Mouse (Mus musculus) gastrocnemius, adult 8-10 months (tissue): ENCODE measurements around the gene Igfbp1. TPM values are rescaled to one million over a fixed set of nuclear protein-coding genes. Genes with fewer than 3 reads are reported as not detected.

Source experiments
- DNase-seq, 2 experiments: peaks; one replicate each; pipeline ENCODE4 v3.0.0; 2022; ENCODE audit warnings: low spot score in 2 of 2
- total RNA-seq, 4 experiments: library from RNA; stranded (reverse); gene quantifications; 2 replicates each; pipeline ENCODE4 v1.2.4; 2022

Gene Igfbp1
- not detected for total RNA-seq

- DNase-seq: no peak
Observed at GRCm38 (mm10) chr11:7197491-7197941, at the start of gene Igfbp1. Gene Igfbp1, plus strand, starts transcription at chr11:7197782.

DNA sequence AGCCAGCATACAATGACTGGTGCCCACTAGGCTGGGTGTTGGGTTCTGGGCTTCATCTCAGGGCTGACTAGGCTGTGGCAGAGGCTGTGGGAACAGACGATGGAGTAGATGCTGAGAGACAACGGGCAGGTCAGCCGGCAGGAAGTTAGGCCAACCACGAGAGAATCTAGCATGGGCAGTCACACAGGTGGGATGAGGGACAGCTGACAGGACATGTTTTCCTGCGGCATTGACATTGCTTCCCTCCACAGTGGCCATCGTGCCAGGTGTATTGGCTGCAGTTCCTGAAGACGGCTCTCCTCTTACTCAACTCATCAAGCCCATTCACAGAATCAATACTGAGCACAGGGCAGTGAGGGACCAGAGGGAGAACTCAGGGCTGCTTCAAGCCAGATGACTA is 49.6 kb upstream of the Igfbp1 start:
- DNase-seq: no peak

- no peak for DNase-seq
Observed at GRCm38 (mm10) chr11:7149471-7149870, 48.1 kb upstream of the Igfbp1 start.

DNA sequence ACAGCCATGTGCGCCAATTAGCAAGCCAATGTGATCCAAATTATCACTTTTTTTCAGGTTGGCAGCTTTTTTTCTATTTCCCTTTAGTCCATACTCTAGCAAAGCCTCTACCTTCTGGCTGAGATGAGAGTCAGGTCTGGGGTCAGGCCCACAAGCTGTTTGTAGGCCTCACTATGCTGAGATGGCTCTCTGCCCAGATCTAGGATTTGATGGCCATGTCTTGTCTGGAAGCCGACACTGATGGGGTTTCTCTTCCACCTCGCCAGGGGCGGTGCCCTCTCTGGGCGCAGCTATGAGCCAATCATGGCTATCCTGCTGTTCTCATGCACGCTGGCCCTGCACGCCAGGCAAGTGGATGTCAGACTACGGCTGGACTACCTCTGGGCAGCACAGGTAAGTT is 47.1 kb upstream of the Igfbp1 start:
- no peak for DNase-seq

DNA sequence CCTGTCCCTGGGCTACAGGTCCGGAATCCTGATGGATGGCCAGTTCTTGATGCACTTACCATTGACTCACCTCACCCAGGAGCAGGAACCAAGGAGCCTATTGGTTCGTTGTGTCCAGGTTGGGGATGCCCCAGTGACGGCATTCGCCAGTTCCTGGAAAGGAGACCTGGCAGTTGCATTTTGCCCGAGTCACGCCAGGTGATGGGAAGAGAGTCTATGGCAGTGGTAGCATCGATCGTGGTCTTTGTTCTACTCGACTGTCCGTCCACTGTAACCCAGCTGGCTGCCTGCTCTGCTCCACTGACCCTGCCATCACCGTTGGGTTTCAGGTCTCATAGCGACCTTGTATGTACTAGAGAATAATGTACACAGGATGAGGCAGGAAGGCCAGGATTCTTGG is 45.2 kb upstream of the Igfbp1 start:
- no peak for DNase-seq

- no peak for DNase-seq
Observed at GRCm38 (mm10) chr11:7153081-7153480, 44.5 kb upstream of the Igfbp1 start.

GRCm38 (mm10) chr11:7156427-7156826 is 41.2 kb upstream of the Igfbp1 start:
- DNase-seq: no peak

DNA sequence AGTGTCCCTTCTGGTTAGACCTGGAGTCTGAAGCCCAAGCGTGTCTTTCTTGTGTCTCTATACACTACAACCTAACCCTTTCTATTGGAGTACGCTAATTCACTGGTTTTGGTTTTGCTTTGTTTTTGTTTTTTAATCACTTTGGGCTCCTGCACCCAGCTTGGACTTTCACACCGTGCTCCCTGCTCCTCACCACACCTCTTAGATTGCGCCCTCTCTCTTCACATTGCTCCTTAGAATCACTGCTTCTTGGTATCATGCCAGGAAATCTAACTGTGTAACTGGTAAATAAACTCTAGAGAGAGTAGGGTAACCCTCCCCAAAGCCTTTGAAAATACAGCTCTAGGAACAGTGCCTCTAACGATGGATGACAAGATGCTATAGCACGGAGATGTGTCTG is 39.4 kb upstream of the Igfbp1 start:
- no peak for DNase-seq

- no peak for DNase-seq
Observed at GRCm38 (mm10) chr11:7160146-7160545, 37.4 kb upstream of the Igfbp1 start.

DNA sequence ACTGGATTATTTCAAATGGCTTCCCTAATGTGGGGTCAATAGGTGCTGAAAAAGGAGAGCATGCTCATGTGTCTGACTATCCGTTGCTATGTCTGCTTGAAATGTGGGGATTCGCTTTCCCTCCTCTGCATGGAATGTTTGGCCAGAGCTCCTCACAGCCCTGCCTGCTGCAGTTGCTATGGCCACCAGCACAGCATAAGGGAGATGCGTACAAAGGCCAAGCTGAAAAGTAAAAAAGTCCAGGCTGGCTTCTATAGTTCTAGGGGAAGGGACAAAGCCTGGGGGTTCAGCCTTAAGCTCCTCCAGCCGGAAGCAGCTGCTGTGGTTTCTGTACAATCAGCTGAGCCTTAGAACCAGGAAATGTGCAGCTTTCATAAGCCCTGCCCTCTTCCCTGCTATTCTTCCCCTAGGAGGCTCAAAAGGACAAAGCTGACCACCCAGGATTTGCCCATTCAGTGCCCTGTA is 36.9 kb upstream of the Igfbp1 start:
- no peak for DNase-seq

DNA sequence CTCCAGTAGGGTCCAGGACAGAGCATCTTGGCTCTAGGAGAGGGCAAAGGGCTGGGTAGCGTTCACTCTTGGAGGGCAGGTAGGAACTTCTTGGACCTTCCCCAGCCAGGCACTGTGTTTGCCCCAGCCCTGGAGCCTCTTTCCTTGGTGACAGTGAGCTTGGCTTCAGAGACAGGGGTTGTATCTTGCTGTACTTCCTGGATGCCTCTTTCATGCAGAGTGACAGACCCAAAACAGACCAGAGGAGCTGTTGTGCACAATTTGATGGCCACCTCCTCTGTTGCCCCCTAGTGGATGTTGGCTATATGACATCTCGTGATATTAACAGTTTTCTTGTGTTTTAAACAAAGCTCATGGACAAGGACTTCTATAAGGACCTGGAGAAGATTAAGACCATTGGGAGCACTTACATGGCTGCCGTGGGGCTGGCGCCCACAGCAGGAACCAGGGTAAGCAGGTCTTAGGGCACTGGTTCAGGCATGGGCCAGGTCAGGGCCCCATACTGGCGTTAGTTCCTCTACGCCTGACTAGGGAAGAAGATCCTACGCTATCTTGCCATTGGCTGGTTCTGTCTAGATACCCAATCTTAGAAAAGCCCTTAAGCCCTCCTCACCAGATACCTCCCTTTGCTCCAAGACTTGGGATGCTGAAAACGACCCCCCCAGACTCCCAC is 35.9 kb upstream of the Igfbp1 start:
- no peak for DNase-seq

GRCm38 (mm10) chr11:7164416-7164815 is 33.2 kb upstream of the Igfbp1 start:
- DNase-seq: no peak

DNA sequence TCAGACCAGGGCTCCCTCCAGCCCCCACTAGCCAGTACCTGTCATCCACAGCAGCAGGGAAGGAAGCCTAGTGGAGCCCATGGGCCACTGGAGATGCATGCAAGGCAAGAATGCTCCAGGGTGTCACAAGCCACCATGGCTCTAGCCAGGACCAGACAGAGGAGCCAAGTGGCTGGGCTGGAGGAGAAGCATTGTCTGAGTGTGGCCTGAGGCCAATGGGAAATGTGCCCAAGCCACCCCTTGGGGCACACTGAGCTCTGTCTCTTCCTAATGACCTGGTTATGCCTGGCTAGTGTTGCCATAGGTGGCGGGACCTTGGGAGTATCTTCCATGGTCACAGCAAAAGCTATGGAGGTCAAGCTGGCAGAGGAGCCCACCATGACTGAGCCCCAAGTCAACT is 27.9 kb upstream of the Igfbp1 start:
- no peak for DNase-seq

- no peak for DNase-seq
Observed at GRCm38 (mm10) chr11:7173664-7174063, 23.9 kb upstream of the Igfbp1 start.

DNA sequence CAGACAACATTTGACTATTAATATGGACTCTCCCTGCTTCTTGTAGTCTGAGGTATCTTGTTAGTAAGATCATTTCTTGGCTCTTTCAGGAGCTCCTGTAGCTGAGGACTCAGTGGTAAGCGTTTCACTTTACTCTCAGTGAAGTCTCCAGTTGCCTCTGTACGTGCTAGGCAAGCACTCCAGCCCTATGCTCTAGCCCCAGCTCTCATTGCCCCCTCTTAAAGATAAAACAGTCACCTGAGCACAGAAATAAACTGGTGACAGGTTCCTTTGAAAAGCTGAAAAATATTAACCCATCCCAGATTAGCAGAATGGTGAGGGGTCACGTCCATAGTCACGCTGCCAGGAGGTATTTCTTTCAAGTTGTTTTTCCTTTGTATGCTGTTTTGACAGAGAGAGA is 18.9 kb upstream of the Igfbp1 start:
- DNase-seq: no peak

GRCm38 (mm10) chr11:7179276-7179675 is 18.3 kb upstream of the Igfbp1 start:
- no peak for DNase-seq

DNA sequence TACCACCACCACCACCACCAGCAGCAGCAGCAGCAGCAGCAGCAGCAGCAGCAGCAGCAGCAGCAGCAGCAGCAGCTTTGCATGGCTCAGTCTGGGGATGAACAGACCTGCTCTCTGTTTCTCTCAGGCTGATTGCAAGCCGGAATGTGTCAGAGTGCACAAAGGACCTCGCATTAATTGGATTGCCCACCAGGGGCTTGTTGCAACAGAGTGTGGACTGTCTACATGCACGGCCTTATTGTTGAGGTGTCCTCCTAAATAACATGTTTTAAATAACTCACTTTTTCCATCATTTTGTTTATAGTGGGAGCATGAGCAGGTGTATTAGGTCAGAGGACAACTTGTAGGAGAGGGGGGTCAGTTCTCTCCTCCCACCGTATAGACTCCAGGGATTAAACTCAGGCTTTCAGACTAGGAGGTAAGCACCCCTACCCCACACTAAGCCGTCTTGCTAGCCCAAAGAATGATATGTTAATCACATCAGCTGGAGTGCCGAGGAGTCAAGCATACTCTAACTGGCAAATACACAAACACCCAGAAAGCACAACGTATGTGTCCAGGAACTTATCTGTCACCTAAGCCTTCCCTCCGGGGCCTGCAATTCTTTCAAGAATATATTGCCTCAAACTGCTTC is 15.1 kb upstream of the Igfbp1 start:
- no peak for DNase-seq

DNA sequence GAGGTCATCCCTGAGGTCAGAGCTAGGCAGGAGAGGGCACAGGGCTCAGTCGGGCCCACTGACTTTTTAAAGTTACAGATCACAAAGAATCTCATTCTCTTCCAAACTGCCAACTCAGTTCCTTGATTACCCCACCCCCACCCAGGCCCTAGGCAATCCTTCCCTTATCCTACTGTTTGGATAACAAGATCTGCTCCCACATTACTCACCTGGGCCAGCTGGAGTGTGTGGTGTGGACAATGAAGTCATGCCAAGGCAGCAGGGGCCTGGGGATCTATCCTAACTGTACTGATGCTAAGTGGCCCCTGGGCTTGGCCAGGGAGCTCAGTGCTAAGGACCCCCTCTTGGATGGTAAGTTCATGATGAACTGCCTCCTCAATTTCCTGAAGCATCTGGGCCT is 13.2 kb upstream of the Igfbp1 start:
- DNase-seq: no peak

DNA sequence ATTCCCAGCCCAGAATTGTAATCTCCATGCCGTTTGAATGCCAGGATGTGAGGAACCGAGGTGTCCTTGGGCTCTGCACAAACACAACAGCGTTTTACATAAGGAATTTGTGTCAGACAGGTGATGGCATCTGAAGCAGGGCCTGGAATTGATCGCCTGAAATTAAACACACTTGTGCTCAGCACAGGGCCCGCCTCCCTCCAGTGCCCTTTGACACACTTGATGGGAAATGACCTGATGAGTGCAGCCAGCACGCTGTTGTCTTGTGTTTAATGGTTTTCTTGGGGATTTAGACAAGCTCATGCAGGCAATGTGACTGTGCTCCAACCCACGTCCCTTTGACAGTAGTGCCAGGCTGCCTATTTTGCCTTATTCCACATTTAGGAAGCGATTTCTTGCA is 10.1 kb upstream of the Igfbp1 start:
- no peak for DNase-seq

DNA sequence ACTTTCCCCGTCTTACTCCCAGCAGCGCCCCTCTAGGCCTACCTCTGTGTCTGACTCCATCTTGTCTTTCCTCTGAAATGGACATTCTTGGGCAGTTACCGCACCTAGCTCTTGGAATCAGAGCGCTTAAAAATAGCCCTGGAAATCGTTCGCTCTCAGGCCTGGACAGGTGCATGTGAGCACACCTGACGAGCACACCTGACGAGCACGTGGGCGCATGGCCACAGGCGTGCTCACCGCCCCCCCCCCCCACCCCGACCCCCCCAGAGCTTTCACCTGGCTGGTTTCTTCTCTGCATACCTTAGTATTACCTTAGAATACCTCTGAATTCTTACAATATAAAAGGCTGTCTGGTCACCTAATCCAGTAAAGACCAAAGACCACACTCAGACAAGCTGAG is 9.1 kb upstream of the Igfbp1 start, which contains the start of gene Gm11985:
Gene Gm11985, minus strand, starts transcription at position 101 of the 400 bp plus-strand sequence.
- DNase-seq: no peak

- no peak for DNase-seq
Observed at GRCm38 (mm10) chr11:7192710-7193109, 4.9 kb upstream of the Igfbp1 start.

GRCm38 (mm10) chr11:7193134-7193533 is 4.4 kb upstream of the Igfbp1 start:
- DNase-seq: no peak
